Mouse (Mus musculus) B cell, adult (primary cell): Measurements from ENCODE around the gene Atg10. TPM values are rescaled to one million over a fixed set of nuclear protein-coding genes. Genes with fewer than 3 reads are reported as not detected.

Source experiments
- total RNA-seq: library from RNA; stranded (reverse); gene quantifications from 4 replicates; pipeline ENCODE4 v1.2.4, GENCODE M21; 2023; ENCODE audit not compliant: inconsistent age

Gene Atg10
- 5.1 to 8.7 TPM (median 7.7 TPM) in 4 replicates for total RNA-seq

GRCm38 (mm10) chr13:91223587-91224437 lies at the start of gene Atg10:
TSS of gene Atg10 (minus strand) at chr13:91223968.

GRCm38 (mm10) chr13:90922751-90923612 lies 300.8 kb downstream of the Atg10 start, which contains the start of gene Rps23:
TSS of gene Rps23 (plus strand) at chr13:90922958.

GRCm38 (mm10) chr13:90905176-90905575 lies 318.6 kb downstream of the Atg10 start, which contains the start of gene Atp6ap1l:
TSS of gene Atp6ap1l (minus strand) at chr13:90905355.

Other genes with a start within 250 kb of the Atg10 start
- 16.6 to 18.7 TPM (median 17.9 TPM) in 4 replicates for gene Ssbp2, start 236.3 kb upstream of the Atg10 start, total RNA-seq